Mouse (Mus musculus): ENCODE measurements at regions not wholly inside any gene's neighbourhood (a gene's known extent, or its start where the extent isn't known, plus 50 kb on each side); places are given as distances from the start of the nearest gene placed in this dataset.

- no peak for DNase-seq (ENCODE audit: low spot score)
Measured at GRCm38 (mm10) chr7:72738324-72738944, 432.0 kb upstream of the Mctp2 start.

- no peak for DNase-seq (ENCODE audit: low spot score)
Measured at GRCm38 (mm10) chr7:72742376-72742775, 436.0 kb upstream of the Mctp2 start.

GRCm38 (mm10) chr7:72751501-72751917, 445.1 kb upstream of the Mctp2 start:
- DNase-seq (ENCODE audit: low spot score): no peak

DNA sequence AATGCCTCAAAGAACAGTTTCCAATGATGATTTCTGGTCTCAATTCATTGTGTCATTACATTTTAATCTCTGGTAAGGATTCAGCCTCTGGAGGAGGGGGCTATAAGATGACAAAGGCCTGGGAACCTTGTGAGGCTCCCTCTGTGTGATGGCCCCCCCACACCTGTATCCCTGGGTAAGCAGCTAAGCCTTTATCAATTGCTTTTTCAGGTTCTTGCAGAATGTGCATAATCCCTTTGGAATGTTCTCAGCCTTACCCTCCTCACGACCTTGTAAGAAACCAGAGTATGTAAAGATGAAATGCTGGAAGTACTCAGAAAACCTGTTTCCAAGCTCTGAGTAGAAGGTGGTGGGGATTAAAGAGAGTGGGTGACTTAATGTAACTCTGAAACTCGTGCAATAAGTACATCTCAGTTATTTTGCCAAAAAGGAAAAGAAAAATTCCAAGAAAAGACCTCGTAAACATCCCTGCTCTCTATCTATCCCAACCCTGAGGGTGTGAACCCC, 446.7 kb upstream of the Mctp2 start:
- no peak for DNase-seq (ENCODE audit: low spot score)

GRCm38 (mm10) chr7:72762711-72763110, 456.3 kb upstream of the Mctp2 start:
- no peak for DNase-seq (ENCODE audit: low spot score)

DNA sequence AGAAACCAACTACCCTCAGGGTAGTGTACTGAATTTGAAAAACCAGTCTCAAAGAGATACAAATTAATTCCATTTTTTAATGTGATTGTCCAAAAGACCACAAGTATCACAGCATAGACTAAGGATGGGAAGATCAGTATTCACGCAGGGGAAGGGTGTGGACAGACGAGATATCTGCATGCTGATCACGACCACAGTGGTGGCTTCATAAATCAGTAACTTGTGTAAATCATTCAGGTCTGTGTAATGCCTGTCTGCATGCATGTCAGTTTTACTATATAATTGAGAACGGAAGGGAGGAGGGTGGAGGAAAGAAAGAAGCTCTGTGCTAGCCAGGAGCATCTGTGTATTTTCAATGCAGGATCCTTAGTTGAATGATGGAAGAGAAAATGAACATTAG, 462.3 kb upstream of the Mctp2 start:
- no peak for DNase-seq (ENCODE audit: low spot score)

GRCm38 (mm10) chr7:72774031-72774770, 467.8 kb upstream of the Mctp2 start:
- no peak for DNase-seq (ENCODE audit: low spot score)

DNA sequence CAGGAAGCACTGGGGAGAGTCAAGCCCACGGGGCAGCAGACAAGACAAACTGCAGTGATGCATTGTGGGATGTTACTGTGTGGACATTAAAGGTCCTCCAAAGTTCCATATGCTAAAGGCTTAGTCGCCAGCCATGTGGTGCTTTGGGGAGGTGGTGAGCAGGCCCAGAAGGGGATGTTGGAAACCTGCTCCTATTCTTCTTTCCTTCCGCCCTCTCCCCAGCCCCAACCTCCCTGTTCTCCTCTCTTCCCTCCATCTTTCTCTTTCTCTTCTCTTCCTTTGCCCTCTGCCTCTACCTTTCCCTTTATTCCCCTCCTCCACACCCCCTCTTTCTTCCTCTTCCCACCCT, 468.3 kb upstream of the Mctp2 start:
- no peak for DNase-seq (ENCODE audit: low spot score)

DNA sequence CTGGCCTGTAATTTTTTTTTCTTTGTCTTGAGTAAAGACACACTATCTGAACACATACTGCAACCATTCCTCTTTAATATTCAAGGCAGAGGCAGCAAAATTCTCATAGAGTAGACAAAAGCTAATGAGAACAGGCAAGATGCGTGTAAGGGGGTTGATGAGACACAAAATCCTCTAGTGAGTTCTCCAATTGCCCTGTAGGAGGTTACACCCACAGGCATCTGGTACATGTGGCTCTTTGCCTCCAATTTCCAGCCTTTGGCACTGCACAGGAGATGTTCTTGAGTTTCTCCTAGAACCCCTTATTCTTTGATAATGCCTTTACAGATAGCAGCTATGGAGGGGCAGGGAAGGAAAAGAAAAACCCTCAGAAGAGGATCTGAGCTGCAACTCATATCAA, 480.9 kb upstream of the Mctp2 start:
- DNase-seq (ENCODE audit: low spot score): no peak

DNA sequence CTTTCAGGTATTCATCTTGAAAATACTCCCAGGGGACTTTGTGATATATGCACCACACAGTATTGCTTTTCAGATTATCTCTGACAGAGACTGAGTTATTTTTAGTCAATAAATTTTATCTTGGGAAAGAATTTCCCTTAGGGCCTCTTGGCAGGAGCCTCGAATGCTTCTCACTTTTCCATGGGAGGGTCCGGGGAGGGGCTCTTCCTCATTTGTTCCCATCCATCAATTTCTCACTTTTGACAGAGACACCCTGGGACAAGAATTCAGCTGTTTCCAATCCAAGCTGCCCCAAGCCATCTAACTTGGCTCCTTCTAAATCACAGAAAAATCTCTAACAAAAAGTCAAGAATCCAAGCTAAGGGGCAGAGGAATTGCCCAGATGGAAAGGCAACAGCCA, 481.9 kb upstream of the Mctp2 start:
- no peak for DNase-seq (ENCODE audit: low spot score)

GRCm38 (mm10) chr7:72822142-72822541, 515.7 kb upstream of the Mctp2 start:
- no peak for DNase-seq (ENCODE audit: low spot score)

DNA sequence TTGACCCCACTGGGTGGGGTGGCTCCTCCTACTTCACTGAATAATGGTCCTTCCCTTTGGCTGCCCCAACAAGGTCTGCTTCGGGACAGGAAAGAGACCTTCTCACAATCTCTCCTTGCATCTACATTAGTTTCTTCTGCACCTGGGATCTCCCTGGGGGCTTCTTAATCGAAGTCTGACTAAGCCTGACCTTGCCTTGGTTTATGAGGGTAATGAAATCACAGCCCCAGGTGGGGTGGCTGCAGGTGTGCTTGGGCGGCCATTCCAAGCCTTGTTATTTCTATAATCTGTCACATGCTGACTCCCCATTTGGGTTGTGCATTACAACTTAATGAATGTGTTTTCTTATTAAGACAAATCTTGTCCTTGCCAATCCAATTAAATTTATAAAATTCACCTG, 520.2 kb upstream of the Mctp2 start:
- no peak for DNase-seq (ENCODE audit: low spot score)

- no peak for DNase-seq (ENCODE audit: low spot score)
Measured at GRCm38 (mm10) chr7:72835423-72835822, 529.0 kb upstream of the Mctp2 start.

- no peak for DNase-seq (ENCODE audit: low spot score)
Measured at GRCm38 (mm10) chr7:72836026-72836425, 529.6 kb upstream of the Mctp2 start.

GRCm38 (mm10) chr7:72836457-72836985, 530.1 kb upstream of the Mctp2 start:
- DNase-seq (ENCODE audit: low spot score): no peak

DNA sequence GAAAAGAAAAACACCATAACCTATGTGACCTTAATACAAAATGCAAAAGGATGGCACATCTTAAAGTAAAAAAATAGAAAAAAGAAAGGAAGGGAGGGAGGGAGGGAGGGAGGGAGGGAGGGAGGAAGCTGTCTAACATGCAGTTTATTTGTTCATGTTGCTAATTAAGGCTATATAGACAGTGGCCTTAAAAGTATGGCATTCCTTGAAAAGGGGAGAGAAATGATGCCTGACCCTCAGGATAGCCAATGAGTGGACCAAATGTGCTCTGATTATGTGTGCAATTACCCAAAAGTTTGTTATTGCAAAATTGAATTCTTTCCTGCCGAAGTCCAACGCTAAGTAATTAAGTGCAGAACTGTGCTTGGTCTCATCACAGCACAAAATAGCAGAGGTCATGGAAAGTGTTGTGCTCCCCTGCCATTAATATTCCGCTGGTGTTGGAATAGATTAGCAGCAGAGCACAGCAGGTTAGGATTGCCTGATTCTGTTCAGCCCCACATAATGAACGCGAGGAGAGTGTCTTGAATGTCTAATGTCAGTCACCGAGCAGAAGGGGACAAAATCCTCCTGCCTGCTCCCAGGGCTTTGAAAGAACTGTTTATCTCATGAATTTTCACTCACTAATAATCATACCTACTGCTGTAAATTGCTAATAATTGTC, 531.7 kb upstream of the Mctp2 start:
- no peak for DNase-seq (ENCODE audit: low spot score)

DNA sequence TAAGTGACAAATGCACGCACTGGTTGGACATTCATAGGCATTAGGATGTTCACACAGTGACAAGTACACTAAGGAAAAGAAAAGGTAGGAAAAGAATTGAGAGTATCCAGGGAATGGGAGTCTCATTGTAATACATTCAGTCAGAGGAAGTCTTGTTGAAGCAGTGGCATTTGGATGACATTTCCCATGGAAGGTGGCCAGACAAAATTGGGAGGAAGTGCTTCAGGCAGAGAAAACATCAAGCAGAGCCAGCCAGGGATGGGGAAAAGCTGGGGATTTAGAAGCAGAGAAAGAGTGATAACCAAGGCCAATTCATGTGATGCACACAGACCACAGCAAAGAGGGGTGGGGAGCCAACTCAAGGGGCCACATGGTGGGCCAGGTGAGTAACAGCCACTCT, 524.0 kb upstream of the Rgma start:
- DNase-seq (ENCODE audit: low spot score): no peak

GRCm38 (mm10) chr7:72854501-72855002, 520.8 kb upstream of the Rgma start:
- DNase-seq (ENCODE audit: low spot score): no peak

DNA sequence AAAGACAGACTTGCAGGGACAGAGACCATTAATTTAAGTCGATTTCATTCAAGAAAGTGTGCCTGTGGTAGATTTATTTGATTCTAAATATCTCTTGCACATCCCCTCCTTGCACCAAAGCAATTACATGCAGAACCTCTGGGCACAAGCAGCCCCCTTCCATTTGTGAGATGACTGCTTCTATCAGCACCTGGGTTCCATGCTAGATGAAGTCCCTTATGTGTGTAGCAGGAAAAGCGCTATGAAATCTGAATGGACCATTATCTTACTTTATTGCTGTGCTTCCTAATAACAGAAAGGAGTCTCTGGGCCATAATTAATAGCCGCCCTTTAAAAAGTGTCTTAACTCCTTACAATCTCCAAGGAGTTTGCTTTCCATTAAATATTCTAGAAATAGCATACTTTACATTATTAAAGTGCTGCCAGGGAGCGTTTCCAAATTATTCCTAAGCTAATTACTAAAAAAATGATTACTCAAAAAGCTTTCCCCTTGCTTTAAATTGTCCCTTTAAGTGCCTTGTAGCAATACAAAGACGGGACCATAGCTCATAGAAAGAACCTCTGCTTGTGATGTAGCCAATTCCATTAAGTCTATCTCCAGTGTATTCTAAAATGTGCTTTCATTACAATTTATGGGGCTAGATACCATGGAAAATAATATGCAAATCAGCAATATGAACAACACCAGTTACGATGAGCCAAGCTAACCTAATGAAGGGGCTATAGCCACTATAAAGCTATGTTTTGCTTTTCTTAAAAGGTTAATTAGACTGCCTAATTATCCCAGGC, 508.1 kb upstream of the Rgma start:
- DNase-seq (ENCODE audit: low spot score): no peak

GRCm38 (mm10) chr7:72869068-72869467, 506.2 kb upstream of the Rgma start:
- DNase-seq (ENCODE audit: low spot score): no peak

GRCm38 (mm10) chr7:72900816-72901215, 474.5 kb upstream of the Rgma start:
- DNase-seq (ENCODE audit: low spot score): no peak

- DNase-seq (ENCODE audit: low spot score): no peak
Measured at GRCm38 (mm10) chr7:72905891-72906290, 469.4 kb upstream of the Rgma start.

All from testis, postnatal 14 days (tissue).